Mouse (Mus musculus) lung, embryonic 15.5 days (tissue): Measurements from ENCODE around the gene Actr3. TPM values are rescaled to one million over a fixed set of nuclear protein-coding genes. Genes with fewer than 3 reads are reported as not detected.

Experiments used
- ATAC-seq: fragments of 200-750 bp; cut with Nextera tagmentation; 2 replicates; pipeline ENCODE4 v1.8.0; 2017; ENCODE audit warnings: moderate number of reproducible peaks, borderline replicate concordance; ENCODE audit not compliant: low FRiP score, low TSS enrichment; ENCODE audit errors: extremely low read depth
- H3K27ac ChIP-seq: fragments of 300-500 bp; sonication (generic); 2 replicates; pipeline ENCODE4 v1.5.1; 2015; ENCODE audit warnings: moderate library complexity, mild to moderate bottlenecking, inconsistent platforms
- H3K27me3 ChIP-seq: fragments of 300-500 bp; sonication (generic); 2 replicates; pipeline ENCODE4 v1.6.1; 2015; ENCODE audit warnings: inconsistent platforms
- H3K36me3 ChIP-seq: fragments of 300-500 bp; sonication (generic); 2 replicates; pipeline ENCODE4 v1.6.1; 2015; ENCODE audit warnings: inconsistent platforms
- H3K4me1 ChIP-seq: fragments of 300-500 bp; sonication (generic); 2 replicates; pipeline ENCODE4 v1.6.1; 2015; ENCODE audit warnings: inconsistent platforms
- H3K4me2 ChIP-seq: fragments of 300-500 bp; sonication (generic); 2 replicates; pipeline ENCODE4 v1.6.1; 2015; ENCODE audit warnings: inconsistent platforms, mild to moderate bottlenecking, moderate library complexity
- H3K4me3 ChIP-seq: fragments of 300-500 bp; sonication (generic); 2 replicates; pipeline ENCODE4 v1.5.1; 2015; ENCODE audit warnings: mild to moderate bottlenecking, inconsistent platforms
- H3K9ac ChIP-seq: fragments of 300-500 bp; sonication (generic); 2 replicates; pipeline ENCODE4 v1.6.1; 2015; ENCODE audit warnings: inconsistent platforms
- H3K9me3 ChIP-seq: fragments of 300-500 bp; sonication (generic); 2 replicates; pipeline ENCODE4 v1.6.1; 2016; ENCODE audit warnings: inconsistent platforms
- WGBS: fragments of 180-500 bp; shearing (Covaris S2); methylation state at CpG from one replicate; pipeline ENCODE4 v1.1.7; 2015; 5-methylcytosine and 5-hydroxymethylcytosine counted together
- polyA plus RNA-seq: library from polyadenylated mRNA; unstranded; fragments of >200 nt; fragmentation: Nextera tagmentation; extraction: Ambion mirVana; gene quantifications from 2 replicates; pipeline ENCODE4 v1.2.1, GENCODE M21; 2015

Actr3 gene
- polyA plus RNA-seq, 1 experiment from 2014 or later, result 335 TPM

GRCm38 (mm10) chr1:125345448-125345847 is 90.1 kb downstream of the Actr3 start:
- Histone ChIP-seq H3K36me3 (no peaks in the 10 kb centered on the region), H3K9me3 (no peaks in the 10 kb centered on the region), H3K4me1 (no peaks in the 10 kb centered on the region), H3K27ac (no peak overlapping the region), H3K4me2 (no peak overlapping the region), H3K9ac (no peak overlapping the region), H3K27me3 (no peaks in the 10 kb centered on the region), H3K4me3 (no peak overlapping the region)
- no peak for ATAC-seq
- WGBS, result 85% methylated on average over 6 of the region's 6 CpGs

DNA sequence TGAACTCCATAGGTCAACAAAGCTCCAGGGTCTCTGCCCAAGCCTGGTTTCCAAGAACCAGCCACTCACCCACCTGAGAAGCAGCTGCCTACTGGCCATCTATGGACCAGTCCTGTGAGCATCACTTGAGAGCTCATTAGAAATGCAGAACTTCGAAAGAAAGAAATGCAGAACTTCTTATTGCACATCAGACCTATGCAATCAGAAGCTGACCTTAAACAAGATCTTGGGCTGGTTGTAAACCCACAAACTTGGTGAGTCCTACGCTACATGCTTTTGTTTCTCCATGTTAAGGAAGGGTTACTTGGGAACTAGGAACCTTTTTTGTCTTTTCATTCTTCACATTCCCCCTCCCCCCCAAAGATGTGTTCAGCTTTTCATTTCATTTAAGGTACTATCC is 92.4 kb downstream of the Actr3 start:
- no peak overlapping the region for H3K4me2 ChIP-seq
- WGBS, result 70% methylated on average over 2 of the region's 2 CpGs
- H3K27ac ChIP-seq, result no peak overlapping the region
- no peaks in the 10 kb centered on the region for H3K9me3 ChIP-seq
- no peak for ATAC-seq
- no peaks in the 10 kb centered on the region for H3K4me1 ChIP-seq
- H3K36me3 ChIP-seq, result no peaks in the 10 kb centered on the region
- no peak overlapping the region for H3K4me3 ChIP-seq
- no peaks in the 10 kb centered on the region for H3K27me3 ChIP-seq
- H3K9ac ChIP-seq, result no peak overlapping the region

Other genes starting within 250 kb of the Actr3 start
- gene Slc35f5, start 124.9 kb upstream of the Actr3 start, polyA plus RNA-seq, result 49.1 and 53.0 TPM in 2 replicates
- 3.8 and 3.9 TPM in 2 replicates for gene Gpr39, start 241.3 kb upstream of the Actr3 start, polyA plus RNA-seq